8 mouse cellular contexts compared by ENCODE assay signal in the genomic region with DNA sequence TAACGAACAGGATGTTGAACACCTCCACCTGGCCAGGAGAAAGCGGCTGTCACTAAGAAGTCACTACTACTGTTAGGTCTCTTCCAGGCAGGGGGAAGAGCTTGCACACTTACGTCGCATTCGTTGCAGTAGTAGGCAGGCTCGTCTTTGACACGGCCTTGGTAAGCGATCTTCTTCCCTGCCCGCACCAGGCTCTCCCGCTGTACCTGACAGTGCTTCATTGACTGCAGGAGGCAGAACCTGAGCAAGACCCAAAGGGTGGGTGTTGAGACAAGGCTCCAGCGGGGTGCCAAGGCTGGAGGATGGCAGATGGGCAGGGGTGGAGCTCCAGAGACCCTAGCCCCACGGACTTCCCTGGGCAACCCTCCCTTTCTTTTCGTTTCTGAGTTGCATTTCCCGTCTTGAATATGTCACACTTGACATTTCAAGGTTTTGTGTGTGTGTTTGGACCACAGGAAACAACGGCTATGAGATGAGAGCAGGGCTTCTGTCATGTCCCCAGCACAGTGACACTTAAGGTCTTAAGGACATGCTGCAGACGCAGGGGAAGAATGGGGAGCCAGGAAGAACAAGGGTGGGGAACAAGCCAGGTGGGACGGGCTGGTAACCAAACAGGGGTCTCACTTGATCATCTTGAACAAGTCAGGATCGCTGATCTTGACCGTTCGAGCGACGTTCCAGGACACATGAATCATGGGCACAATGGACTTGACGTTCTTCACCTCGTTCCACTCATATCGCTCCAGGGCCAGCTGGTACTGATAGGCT. TPM values are rescaled to one million over a fixed set of nuclear protein-coding genes. Genes with fewer than 3 reads are reported as not detected.
DNase-seq lines count a peak whose midpoint lies in the region; ATAC-seq and TF ChIP-seq lines count a peak whose summit lies in the region.
"Had no signal": no experiment of that assay in that cellular context is flagged by ENCODE, and none has a peak within 500 bp of the region (broad histone marks: within the 10 kb centered on the region; RNA-seq: fewer than 3 reads in every experiment).

No protein-coding gene starts in this region.

- H3K4me3 ChIP-seq in kidney, embryonic 14.5 days (ENCODE audit: low read length): no peak overlapping the region
- H3K4me3 ChIP-seq in testis, adult 2 months (ENCODE audit: control insufficient read depth, low read depth, low read length): peak overlapping the region; percentile 87
- peak overlapping the region; percentile 17; the same call in 1 of the 2 replicates for H3K4me3 ChIP-seq in forebrain, embryonic 13.5 days
- H3K4me3 ChIP-seq: hindbrain, embryonic 15.5 days had no signal

- no peak for ATAC-seq in kidney, embryonic 14.5 days (ENCODE audit: low FRiP score, low TSS enrichment)
- ATAC-seq in forebrain, embryonic 13.5 days: no peak

- TF ChIP-seq CTCF in testis, adult 2 months (IDR thresholded peaks at IDR 0.05; ENCODE audit: control insufficient read depth, insufficient read depth, insufficient replicate concordance, low read depth, low read length): no peak

- 73% methylated on average over 25 of the region's 25 CpGs for WGBS in kidney, embryonic 14.5 days
- 74% methylated on average over 25 of the region's 25 CpGs for WGBS in forebrain, embryonic 13.5 days

- no peaks in the 10 kb centered on the region for H3K9me3 ChIP-seq in kidney, embryonic 14.5 days (ENCODE audit: control insufficient read depth, low read length)
- H3K9me3 ChIP-seq in forebrain, embryonic 13.5 days (replicated peaks): no peaks in the 10 kb centered on the region
- H3K9me3 ChIP-seq: hindbrain, embryonic 15.5 days had no signal

- peaks cover 56% of the 10 kb centered on the region for H3K36me3 ChIP-seq in kidney, embryonic 14.5 days (ENCODE audit: control insufficient read depth, insufficient read depth, low read length)
- H3K36me3 ChIP-seq in testis, adult 2 months (ENCODE audit: control insufficient read depth, insufficient read depth, low read length): no peaks in the 10 kb centered on the region; the same call in 1 of the 2 replicates
- H3K36me3 ChIP-seq in forebrain, embryonic 13.5 days (ENCODE audit: poor library complexity, severe bottlenecking): peaks cover 76% of the 10 kb centered on the region

- no peak overlapping the region for H3K27ac ChIP-seq in kidney, embryonic 14.5 days (ENCODE audit: low read depth, low read length)
- H3K27ac ChIP-seq in testis, adult 2 months (ENCODE audit: control insufficient read depth, insufficient read depth, low read depth, low read length): peak overlapping the region; percentile 67
- no peak overlapping the region for H3K27ac ChIP-seq in forebrain, embryonic 13.5 days
- H3K27ac ChIP-seq: hindbrain, embryonic 15.5 days had no signal

- H3K9ac ChIP-seq in kidney, embryonic 14.5 days (ENCODE audit: low read depth, low read length): no peak overlapping the region
- peak overlapping the region; percentile 39; the same call in 1 of the 2 replicates for H3K9ac ChIP-seq in forebrain, embryonic 13.5 days
- H3K9ac ChIP-seq: hindbrain, embryonic 15.5 days had no signal

- H3K4me2 ChIP-seq in kidney, embryonic 14.5 days (replicated peaks; ENCODE audit: low read depth, low read length): peak overlapping the region; percentile 26
- peak overlapping the region; percentile 4; the same call in 1 of the 2 replicates for H3K4me2 ChIP-seq in forebrain, embryonic 13.5 days
- H3K4me2 ChIP-seq: hindbrain, embryonic 15.5 days had no signal

- no peak for DNase-seq in kidney, adult 11 months
- no peak for DNase-seq in testis, postnatal 14 days (ENCODE audit: low spot score)
- DNase-seq in frontal cortex, adult 2 months (ENCODE audit: extremely low spot score in 1 of 2, low spot score in 1 of 2): no peak
- DNase-seq in layer of hippocampus, adult 8-10 months (ENCODE audit: low spot score in 2 of 2): no peak

- H3K4me1 ChIP-seq in kidney, embryonic 14.5 days (ENCODE audit: control insufficient read depth, insufficient read depth, low read length): peaks cover 31% of the 10 kb centered on the region; the same call in 1 of the 2 replicates
- peaks cover 32% of the 10 kb centered on the region for H3K4me1 ChIP-seq in testis, adult 2 months (ENCODE audit: control insufficient read depth, insufficient read depth, low read length)
- H3K4me1 ChIP-seq in forebrain, embryonic 13.5 days: peaks cover 42% of the 10 kb centered on the region

- H3K27me3 ChIP-seq in kidney, embryonic 14.5 days (ENCODE audit: control insufficient read depth, insufficient read depth, low read length): no peaks in the 10 kb centered on the region; the same call in 1 of the 2 replicates
- H3K27me3 ChIP-seq in testis, adult 2 months (ENCODE audit: control insufficient read depth, insufficient read depth, low read length): no peaks in the 10 kb centered on the region
- H3K27me3 ChIP-seq in forebrain, embryonic 13.5 days: peaks cover 30% of the 10 kb centered on the region
- H3K27me3 ChIP-seq: hindbrain, embryonic 15.5 days had no signal

- peak; percentile 13; the same call in 1 of the 2 replicates for TF ChIP-seq POLR2A in testis, adult 2 months (IDR thresholded peaks at IDR 0.05; ENCODE audit: control insufficient read depth, low read depth, low read length)

RNA-seq across cellular contexts. Expression of a gene that starts 2.2 kb away (rescaled TPM):
- 36.8 and 39.6 TPM in 2 replicates for polyA plus RNA-seq in kidney, embryonic 14.5 days (2014; fragmentation: Nextera tagmentation; extraction: Ambion mirVana)
- polyA plus RNA-seq in testis, adult 2 months (2012; rRNA removed): 2.0 and 2.4 TPM in 2 replicates
- 6.3 and 6.6 TPM in 2 replicates for polyA plus RNA-seq in forebrain, embryonic 13.5 days (2015; fragmentation: Nextera tagmentation; extraction: Ambion mirVana)
- polyA plus RNA-seq in frontal cortex, adult 2 months (2012; rRNA removed): 4.1 and 4.6 TPM in 2 replicates
- total RNA-seq in layer of hippocampus, adult 8-10 months (2022): 1 to 10 TPM; 2.2 to 2.8 (median 2.5) TPM

RNA-seq across cellular contexts. Expression of a gene that starts 4.8 kb away (rescaled TPM):
- 11.1 and 23.9 TPM in 2 replicates for polyA plus RNA-seq in kidney, embryonic 14.5 days (2014; fragmentation: Nextera tagmentation; extraction: Ambion mirVana)
- 35.3 and 42.5 TPM in 2 replicates for polyA plus RNA-seq in testis, adult 2 months (2012; rRNA removed)
- polyA plus RNA-seq in forebrain, embryonic 13.5 days (2015; fragmentation: Nextera tagmentation; extraction: Ambion mirVana): 45.9 and 48.6 TPM in 2 replicates
- polyA plus RNA-seq in frontal cortex, adult 2 months (2012; rRNA removed): 34.2 and 35.7 TPM in 2 replicates
- 10 to 100 TPM; 37.5 to 51.2 (median 46.5) TPM for total RNA-seq in layer of hippocampus, adult 8-10 months (2022)

RNA-seq across cellular contexts. Expression of a gene that starts 5.0 kb away (rescaled TPM):
- polyA plus RNA-seq in kidney, embryonic 14.5 days (2014; fragmentation: Nextera tagmentation; extraction: Ambion mirVana): 172 and 221 TPM in 2 replicates
- polyA plus RNA-seq in testis, adult 2 months (2012; rRNA removed): 325 and 343 TPM in 2 replicates
- 100.0 and 108 TPM in 2 replicates for polyA plus RNA-seq in forebrain, embryonic 13.5 days (2015; fragmentation: Nextera tagmentation; extraction: Ambion mirVana)
- 179 and 182 TPM in 2 replicates for polyA plus RNA-seq in frontal cortex, adult 2 months (2012; rRNA removed)
- total RNA-seq in layer of hippocampus, adult 8-10 months (2022): 100 to 1,000 TPM; 101 to 126 (median 111) TPM

RNA-seq across cellular contexts. Expression of a gene that starts 13.2 kb away (rescaled TPM):
- polyA plus RNA-seq in kidney, embryonic 14.5 days (2014; fragmentation: Nextera tagmentation; extraction: Ambion mirVana): 36.1 and 37.4 TPM in 2 replicates
- 8.0 and 8.6 TPM in 2 replicates for polyA plus RNA-seq in testis, adult 2 months (2012; rRNA removed)
- polyA plus RNA-seq in forebrain, embryonic 13.5 days (2015; fragmentation: Nextera tagmentation; extraction: Ambion mirVana): 55.4 and 59.3 TPM in 2 replicates
- 12.3 and 12.7 TPM in 2 replicates for polyA plus RNA-seq in frontal cortex, adult 2 months (2012; rRNA removed)
- total RNA-seq in layer of hippocampus, adult 8-10 months (2022): 10 to 100 TPM; 32.3 to 36.4 (median 34.8) TPM

RNA-seq across cellular contexts. Expression of a gene that starts 31.1 kb away (rescaled TPM):
- polyA plus RNA-seq in kidney, embryonic 14.5 days (2014; fragmentation: Nextera tagmentation; extraction: Ambion mirVana): 56.7 and 59.7 TPM in 2 replicates
- 49.4 and 52.5 TPM in 2 replicates for polyA plus RNA-seq in testis, adult 2 months (2012; rRNA removed)
- 104 and 106 TPM in 2 replicates for polyA plus RNA-seq in forebrain, embryonic 13.5 days (2015; fragmentation: Nextera tagmentation; extraction: Ambion mirVana)
- polyA plus RNA-seq in frontal cortex, adult 2 months (2012; rRNA removed): 374 and 399 TPM in 2 replicates
- 100 to 1,000 TPM; 435 to 510 (median 495) TPM for total RNA-seq in layer of hippocampus, adult 8-10 months (2022)
